Mouse (Mus musculus) cerebellum, adult 2 months (tissue): ENCODE results near the gene Ttll10. TPM values are rescaled to one million over a fixed set of nuclear protein-coding genes. Genes with fewer than 3 reads are reported as not detected.

ENCODE experiments used
- DNase-seq, 2 experiments: peaks; one replicate each; pipeline ENCODE4 v3.0.0; 2021
- H3K27ac ChIP-seq: fragments of 200-500 bp; 2 replicates; pipeline ENCODE4 v1.5.1; 2012; ENCODE audit warnings: low read length, control low read depth, inconsistent platforms; ENCODE audit not compliant: insufficient read depth
- H3K27me3 ChIP-seq: fragments of 200-500 bp; 2 replicates; pipeline ENCODE4 v1.6.1; 2012; ENCODE audit warnings: inconsistent platforms, mild to moderate bottlenecking, low read length, moderate library complexity; ENCODE audit not compliant: control insufficient read depth, insufficient read depth
- H3K4me1 ChIP-seq: fragments of 200-500 bp; 2 replicates; pipeline ENCODE4 v1.6.1; 2011; ENCODE audit warnings: low read length; ENCODE audit not compliant: control insufficient read depth, insufficient read depth
- H3K4me3 ChIP-seq: fragments of 200-500 bp; replicated peaks from 2 replicates; pipeline ENCODE3; 2011; ENCODE audit warnings: mild to moderate bottlenecking, low read depth, low read length, control low read depth; ENCODE audit not compliant: insufficient read depth
- CTCF ChIP-seq: fragments of 200-500 bp; IDR thresholded peaks from 2 replicates; pipeline ENCODE4 v1.5.1; 2011; ENCODE audit warnings: low read depth, mild to moderate bottlenecking, control low read depth, low read length, moderate library complexity, borderline replicate concordance; ENCODE audit not compliant: insufficient read depth
- POLR2A ChIP-seq: fragments of 200-500 bp; IDR thresholded peaks from 2 replicates; pipeline ENCODE4 v1.6.1; 2011; ENCODE audit warnings: low read length, control low read depth, borderline replicate concordance; ENCODE audit not compliant: insufficient read depth
- WGBS: fragments of 180-500 bp; shearing (Covaris S2); methylation state at CpG from one replicate; pipeline ENCODE4 v1.1.7; 2018; 5-methylcytosine and 5-hydroxymethylcytosine counted together
- polyA plus RNA-seq: library from polyadenylated mRNA; depleted of rRNA; stranded (reverse); fragments of >200 nt; gene quantifications from 2 replicates; pipeline ENCODE4 v1.2.3, GENCODE M21; 2012

Ttll10 gene
- polyA plus RNA-seq, 1 experiment: 0.11 TPM

DNA sequence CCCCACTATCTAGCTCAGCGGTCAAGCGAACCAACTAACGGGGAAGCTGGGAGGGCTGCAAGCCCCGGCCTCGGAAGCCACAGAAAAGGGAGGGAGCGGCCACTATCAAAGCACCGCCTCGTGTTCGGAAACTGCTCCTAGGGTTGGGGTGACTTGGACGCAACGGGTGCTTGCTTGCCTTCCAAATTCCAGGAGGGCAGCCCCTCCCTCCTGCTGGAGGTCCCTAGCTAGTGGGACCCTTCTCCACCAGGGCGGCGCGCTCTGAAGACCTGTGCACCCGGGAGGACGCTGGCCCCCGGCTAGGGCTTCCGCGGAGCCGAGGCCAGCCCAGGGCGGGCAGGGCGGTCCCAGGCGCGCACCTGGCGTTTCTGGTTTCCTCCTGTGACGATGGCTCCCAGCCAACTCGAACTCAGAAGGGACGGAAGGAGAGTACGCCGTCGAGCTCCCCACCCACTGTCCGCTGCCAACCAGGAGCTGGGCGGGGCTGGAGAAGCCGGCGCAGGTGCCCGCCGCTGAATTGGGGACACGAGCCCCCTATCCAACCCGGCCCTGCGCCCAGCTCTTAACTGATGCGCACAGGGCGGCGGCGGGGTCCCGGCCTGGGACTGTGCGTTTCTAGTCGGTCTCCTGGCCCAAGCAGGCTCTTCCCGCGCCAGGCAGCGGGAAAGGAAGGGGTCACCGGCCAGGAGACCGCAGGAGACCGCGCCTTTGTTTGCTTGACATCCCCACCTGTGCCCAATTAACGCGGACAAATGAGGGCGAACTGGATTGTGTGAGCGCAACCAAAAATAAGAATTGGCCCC lies 18.5 kb upstream of the Ttll10 start:
- peak overlapping the region; percentile 45 for H3K4me3 ChIP-seq
- TF ChIP-seq POLR2A (no peak), CTCF (no peak)
- peak; percentile 55 to 60 for DNase-seq
- H3K4me1 ChIP-seq: no peaks in the 10 kb centered on the region
- WGBS: 1% methylated on average over 58 of the region's 58 CpGs
- no peak overlapping the region for H3K27ac ChIP-seq
- H3K27me3 ChIP-seq: no peaks in the 10 kb centered on the region

DNA sequence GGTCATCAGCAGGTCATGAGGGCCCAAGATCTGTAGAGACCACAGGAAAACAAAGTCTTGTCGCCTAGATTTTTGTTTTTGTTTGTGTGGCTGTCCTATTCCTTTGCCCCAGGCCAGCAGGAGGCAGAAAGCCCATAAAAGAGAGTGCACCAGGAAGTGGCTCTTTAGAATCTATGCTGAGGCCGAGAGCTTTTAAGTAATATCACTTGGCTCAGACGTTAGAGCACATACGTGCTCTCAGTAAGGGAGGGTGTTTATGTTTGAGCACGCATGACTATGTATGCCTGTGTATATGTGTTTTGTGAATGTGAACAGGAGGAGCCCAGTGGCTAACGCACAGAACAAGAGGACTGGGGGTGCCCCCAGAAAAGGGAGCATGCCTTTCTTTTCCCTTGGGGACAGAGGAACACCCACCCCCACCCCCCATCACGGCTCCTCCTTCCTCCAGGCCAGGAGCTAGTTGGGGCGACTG lies 17.7 kb upstream of the Ttll10 start:
- WGBS: 49% methylated on average over 8 of the region's 8 CpGs
- Histone ChIP-seq H3K4me1 (no peaks in the 10 kb centered on the region), H3K27me3 (no peaks in the 10 kb centered on the region), H3K27ac (no peak overlapping the region), H3K4me3 (no peak overlapping the region)
- TF ChIP-seq POLR2A (no peak), CTCF (no peak)
- no peak for DNase-seq

DNA sequence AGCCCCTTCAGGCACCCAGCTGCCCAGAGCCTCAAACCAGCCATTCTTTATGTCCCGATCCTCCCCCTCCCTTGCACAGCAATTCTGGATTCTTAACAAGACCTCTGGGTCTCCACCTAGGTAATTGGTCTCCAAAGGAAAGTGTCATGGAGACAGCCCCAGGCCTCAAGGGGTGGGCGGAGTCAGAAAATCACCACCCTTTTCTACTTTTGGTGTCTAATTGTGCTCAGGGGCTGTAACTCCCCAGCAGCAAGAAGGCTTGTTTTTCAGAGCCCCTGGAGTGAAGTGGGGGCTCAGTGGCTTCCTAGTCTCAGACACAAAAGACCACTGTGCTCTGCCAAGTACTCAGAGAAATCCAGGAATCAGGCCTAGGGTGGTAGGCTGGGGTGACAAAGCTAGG lies 11.5 kb upstream of the Ttll10 start:
- Histone ChIP-seq H3K27ac (no peak overlapping the region), H3K27me3 (no peaks in the 10 kb centered on the region), H3K4me3 (no peak overlapping the region), H3K4me1 (no peaks in the 10 kb centered on the region)
- 71% methylated on average over 2 of the region's 2 CpGs for WGBS
- no peak for DNase-seq
- TF ChIP-seq CTCF (no peak), POLR2A (no peak)

DNA sequence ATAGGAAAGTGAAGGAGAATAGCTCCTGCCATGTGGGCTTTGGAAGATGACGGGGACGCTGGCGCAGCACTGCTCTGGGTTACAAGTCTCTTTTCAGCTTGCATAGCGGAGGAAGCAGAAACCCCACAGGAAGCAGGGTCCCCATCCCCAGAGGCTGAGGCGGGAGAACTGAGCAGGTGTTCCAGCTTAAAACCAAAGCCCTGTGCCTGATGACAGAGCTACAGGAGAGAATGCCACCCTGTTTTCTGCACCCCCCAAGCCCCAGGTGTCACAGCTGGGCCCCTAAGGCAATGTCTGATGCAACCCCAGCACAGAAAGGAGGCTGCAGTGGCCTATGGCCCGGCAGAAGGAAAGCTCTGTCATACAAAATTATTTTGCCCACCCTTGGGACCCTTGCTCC lies 11.1 kb upstream of the Ttll10 start:
- no peak for DNase-seq
- 61% methylated on average over 6 of the region's 6 CpGs for WGBS
- Histone ChIP-seq H3K27ac (no peak overlapping the region), H3K27me3 (no peaks in the 10 kb centered on the region), H3K4me3 (no peak overlapping the region), H3K4me1 (no peaks in the 10 kb centered on the region)
- TF ChIP-seq CTCF (no peak), POLR2A (no peak)

DNA sequence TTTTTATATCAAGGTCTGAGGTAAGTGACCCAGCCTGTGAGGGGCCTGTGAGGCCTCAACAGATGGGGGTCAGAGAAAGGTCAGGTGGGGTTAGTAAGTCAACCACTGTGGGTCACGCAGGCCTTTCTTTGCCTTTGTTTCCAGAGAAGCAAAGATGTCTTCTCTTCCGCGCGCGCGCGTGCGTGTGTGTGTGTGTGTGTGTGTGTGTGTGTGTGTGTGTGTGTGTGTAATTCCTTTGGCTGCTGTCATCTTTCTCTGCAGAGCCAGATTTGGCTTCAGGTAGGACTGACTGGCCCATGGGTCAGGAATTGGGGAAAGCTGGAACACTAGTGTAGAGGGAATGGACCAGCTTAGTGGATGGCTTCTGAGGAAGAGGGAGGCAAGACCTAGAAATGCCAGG lies 10.5 kb upstream of the Ttll10 start:
- H3K27ac ChIP-seq: no peak overlapping the region
- no peaks in the 10 kb centered on the region for H3K4me1 ChIP-seq
- 86% methylated on average over 8 of the region's 8 CpGs for WGBS
- no peak overlapping the region for H3K4me3 ChIP-seq
- TF ChIP-seq POLR2A (no peak), CTCF (no peak)
- H3K27me3 ChIP-seq: no peaks in the 10 kb centered on the region
- DNase-seq: no peak

DNA sequence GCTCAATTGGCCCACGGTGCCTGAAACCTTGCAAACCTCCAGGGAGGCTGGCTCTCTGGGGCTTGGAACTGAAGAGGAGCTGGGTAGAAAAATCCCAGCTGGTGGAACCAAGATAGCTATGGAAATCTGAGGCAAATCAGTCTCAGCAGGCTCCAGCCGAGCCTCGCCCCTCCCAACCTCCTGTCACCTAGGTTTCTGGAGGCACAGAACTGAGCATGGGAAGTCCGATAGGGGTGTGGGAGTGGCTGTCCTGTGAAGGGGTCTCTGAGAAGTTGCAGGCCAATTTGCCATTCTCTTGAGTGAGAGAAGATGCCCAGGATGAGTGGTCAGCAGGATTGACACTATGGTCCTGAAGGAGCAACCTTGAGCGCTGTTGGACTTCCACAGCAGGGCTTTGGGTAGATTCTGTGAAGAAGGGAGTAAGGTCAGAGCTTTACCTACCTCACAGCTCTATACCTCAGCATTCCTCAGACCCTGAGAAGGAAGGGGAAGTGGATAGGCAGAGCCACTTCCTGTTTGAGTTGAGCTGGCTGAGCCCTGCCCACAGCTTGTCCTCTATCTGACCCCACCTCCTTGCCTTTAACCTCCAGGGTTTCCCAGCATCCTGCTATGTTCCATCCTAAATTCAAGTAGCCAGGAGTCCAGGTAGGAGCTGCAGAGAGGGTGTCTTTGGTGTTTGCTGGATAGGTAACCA lies 8.2 kb upstream of the Ttll10 start:
- no peak overlapping the region for H3K4me3 ChIP-seq
- H3K4me1 ChIP-seq: no peaks in the 10 kb centered on the region
- WGBS: 61% methylated on average over 5 of the region's 5 CpGs
- TF ChIP-seq POLR2A: no peak
- no peak for TF ChIP-seq CTCF
- no peak for DNase-seq
- no peak overlapping the region for H3K27ac ChIP-seq
- no peaks in the 10 kb centered on the region for H3K27me3 ChIP-seq

DNA sequence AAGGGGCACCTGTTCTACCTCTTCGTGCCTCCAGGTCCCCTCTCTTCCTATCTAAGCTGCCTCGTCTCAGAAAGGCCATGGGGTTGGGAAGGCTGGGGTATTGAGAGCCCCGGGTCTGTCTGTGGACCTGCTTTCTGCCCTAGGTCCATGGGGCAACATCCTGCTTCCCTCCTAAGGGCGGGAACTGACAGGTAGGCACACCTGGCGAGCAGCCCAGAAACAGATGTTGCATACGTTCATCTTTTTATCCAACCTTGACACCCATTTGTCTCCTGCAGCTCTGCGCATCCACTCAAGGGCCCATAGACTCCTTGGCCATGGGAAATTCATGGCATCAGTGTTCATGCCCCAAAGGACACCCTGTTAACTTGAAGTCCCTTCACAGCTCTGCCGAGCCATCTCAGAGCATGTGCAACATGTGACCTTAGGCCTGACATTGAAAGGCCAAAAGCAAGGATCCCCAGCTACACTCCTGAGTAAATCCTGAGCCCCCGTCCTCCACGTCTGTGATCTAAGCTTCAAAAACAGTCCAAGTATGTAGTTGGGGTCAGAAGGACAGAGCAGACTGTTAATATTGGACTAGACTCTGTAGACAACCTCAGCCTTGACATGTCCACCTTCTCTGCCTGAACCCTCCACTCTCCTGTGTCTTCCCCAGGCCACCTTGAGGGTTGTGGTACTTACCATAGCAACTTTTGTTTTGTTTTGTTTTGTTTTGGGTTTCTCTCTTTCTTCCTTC lies 6.1 kb upstream of the Ttll10 start:
- WGBS: 86% methylated on average over 10 of the region's 10 CpGs
- H3K4me3 ChIP-seq: no peak overlapping the region
- no peak for DNase-seq
- no peaks in the 10 kb centered on the region for H3K27me3 ChIP-seq
- no peak for TF ChIP-seq CTCF
- no peak for TF ChIP-seq POLR2A
- no peak overlapping the region for H3K27ac ChIP-seq
- no peaks in the 10 kb centered on the region for H3K4me1 ChIP-seq
